Mouse (Mus musculus): Measurements from ENCODE around the gene Ifitm6.
"Not testable (repeated sequence)": the region's sequence is repeated elsewhere in the genome, so short reads cannot be mapped to it uniquely, and the experiment has no call there.

Ifitm6 gene

DNA sequence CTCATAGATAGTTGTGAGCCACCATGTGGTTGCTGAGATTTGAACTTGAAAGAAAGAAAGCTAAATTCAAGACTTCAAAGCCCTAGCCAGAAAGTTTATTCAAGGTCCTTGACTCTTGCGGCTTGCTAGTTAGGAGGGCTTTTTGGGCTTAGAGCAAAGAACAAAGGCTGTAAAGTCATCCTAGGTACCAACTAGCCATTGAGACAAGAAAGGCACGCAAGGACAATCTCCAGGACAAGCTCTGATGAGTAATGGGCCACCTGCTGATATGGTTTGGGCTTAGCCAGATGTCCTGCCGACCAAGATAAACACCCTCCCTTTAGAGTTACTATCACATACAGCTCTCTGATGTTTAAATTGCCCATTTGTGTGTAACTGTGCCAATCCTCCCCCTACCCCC is 49.0 kb downstream of the Ifitm6 start:
- not testable (repeated sequence) for DNase-seq

- no peak for DNase-seq
Measured at GRCm38 (mm10) chr7:140967862-140968591, 49.7 kb downstream of the Ifitm6 start.

DNA sequence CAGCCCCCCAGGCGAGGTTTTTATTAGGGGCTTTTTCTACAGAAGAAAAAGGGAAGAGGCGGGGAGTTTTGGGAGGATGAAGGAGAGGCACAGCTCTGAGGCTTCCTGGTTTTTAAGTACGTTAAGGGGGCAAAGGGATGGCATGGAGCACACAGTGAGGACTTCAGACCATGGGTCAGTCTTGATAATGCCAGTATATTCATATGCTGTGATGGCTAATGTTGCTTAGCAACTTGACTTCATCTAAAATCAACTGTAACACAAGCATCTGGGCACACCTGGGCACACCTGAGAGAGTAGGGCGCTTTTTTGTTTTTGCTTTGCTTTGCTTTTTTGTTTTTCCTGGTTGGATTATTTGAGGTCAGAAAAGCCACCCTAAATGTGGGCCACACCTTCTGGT is 50.8 kb downstream of the Ifitm6 start, which contains the start of gene Ifitm1:
Gene Ifitm1, plus strand, starts transcription at position 301 of the 400 bp plus-strand sequence.
- DNase-seq, result no peak

Measured in kidney, adult 11 months (tissue).